Mouse (Mus musculus) hindbrain, postnatal 0 days (tissue): Measurements from ENCODE around the gene Ctsh. TPM values are rescaled to one million over a fixed set of nuclear protein-coding genes. Genes with fewer than 3 reads are reported as not detected.

Source experiments
- ATAC-seq: fragments of 200-750 bp; cut with Nextera tagmentation; 2 replicates; pipeline ENCODE4 v1.8.0; 2017; ENCODE audit warnings: mild to moderate bottlenecking, moderate TSS enrichment, moderate library complexity
- DNase-seq: peaks from one replicate; pipeline ENCODE4 v3.0.0-alpha.2; 2015; ENCODE audit warnings: low spot score
- H3K27ac ChIP-seq: fragments of 300-500 bp; sonication (generic); 2 replicates; pipeline ENCODE4 v1.5.1; 2014; ENCODE audit warnings: mild to moderate bottlenecking
- H3K27me3 ChIP-seq: fragments of 300-500 bp; sonication (generic); 2 replicates; pipeline ENCODE4 v1.6.1; 2014; ENCODE audit warnings: low read length, mixed read lengths; ENCODE audit not compliant: insufficient read depth
- H3K36me3 ChIP-seq: fragments of 300-500 bp; sonication (generic); 2 replicates; pipeline ENCODE4 v1.6.1; 2014; ENCODE audit warnings: low read length, mixed read lengths; ENCODE audit not compliant: insufficient read depth
- H3K4me1 ChIP-seq: fragments of 300-500 bp; sonication (generic); 2 replicates; pipeline ENCODE4 v1.6.1; 2014; ENCODE audit warnings: antibody characterized with exemption, low read length, mixed read lengths; ENCODE audit not compliant: insufficient read depth
- H3K4me2 ChIP-seq: fragments of 300-500 bp; sonication (generic); 2 replicates; pipeline ENCODE4 v1.6.1; 2014; ENCODE audit warnings: low read depth, mild to moderate bottlenecking, low read length, moderate library complexity, mixed read lengths
- H3K4me3 ChIP-seq: fragments of 300-500 bp; sonication (generic); 2 replicates; pipeline ENCODE4 v1.5.1; 2014; ENCODE audit warnings: low read length
- H3K9ac ChIP-seq: fragments of 300-500 bp; sonication (generic); replicated peaks from 2 replicates; pipeline ENCODE4 v1.6.1; 2014; ENCODE audit warnings: mild to moderate bottlenecking, low read length, moderate library complexity, mixed read lengths
- H3K9me3 ChIP-seq: fragments of 300-500 bp; sonication (generic); 2 replicates; pipeline ENCODE4 v1.6.1; 2016; ENCODE audit warnings: low read length, mixed read lengths
- CTCF ChIP-seq: IDR thresholded peaks from 2 replicates; pipeline ENCODE4 v1.5.1; 2016; ENCODE audit warnings: antibody characterized with exemption, control low read depth, low read depth
- WGBS: fragments of 180-500 bp; shearing (Covaris S2); extraction: QIAGEN DNeasy Blood & Tissue Kit; methylation state at CpG from one replicate; pipeline ENCODE4 v1.1.7; 2014; 5-methylcytosine and 5-hydroxymethylcytosine counted together
- polyA plus RNA-seq: library from polyadenylated mRNA; unstranded; fragments of >200 nt; fragmentation: Nextera tagmentation; extraction: Ambion mirVana; gene quantifications from 2 replicates; pipeline ENCODE4 v1.2.1, GENCODE M21; 2015
- total RNA-seq: library from RNA; depleted of rRNA; stranded (reverse); fragments of >200 nt; gene quantifications from 2 replicates; pipeline ENCODE4 v1.2.3, GENCODE M21; 2014; rRNA removed

Gene Ctsh
- total RNA-seq (31.5 and 36.2 TPM in 2 replicates), polyA plus RNA-seq (36.4 and 45.0 TPM in 2 replicates)

- H3K36me3 ChIP-seq: no peaks in the 10 kb centered on the region
- H3K4me2 ChIP-seq: peak within 1 kb of the TSS; percentile 67
- TF ChIP-seq CTCF: no peak
- H3K9me3 ChIP-seq: no peaks in the 10 kb centered on the region
- no peaks in the 10 kb centered on the region for H3K4me1 ChIP-seq
- no peak within 1 kb of the TSS; the same call in 1 of the 2 replicates for H3K27ac ChIP-seq
- peak within 1 kb of the TSS; percentile 39 for H3K4me3 ChIP-seq
- WGBS: 81% methylated on average over 2 of the region's 2 CpGs
- 0 out of 2 replicates have a peak within 1 kb of the TSS, but pooled peaks have one; percentile 40 for H3K9ac ChIP-seq
- DNase-seq (no peak), ATAC-seq (0 out of 2 replicates have a peak, but pooled peaks have one; percentile 11)
- no peaks in the 10 kb centered on the region for H3K27me3 ChIP-seq
Measured at GRCm38 (mm10) chr9:90053852-90054251, at the start of gene Ctsh. Gene Ctsh (plus strand): TSS chr9:90054152.

DNA sequence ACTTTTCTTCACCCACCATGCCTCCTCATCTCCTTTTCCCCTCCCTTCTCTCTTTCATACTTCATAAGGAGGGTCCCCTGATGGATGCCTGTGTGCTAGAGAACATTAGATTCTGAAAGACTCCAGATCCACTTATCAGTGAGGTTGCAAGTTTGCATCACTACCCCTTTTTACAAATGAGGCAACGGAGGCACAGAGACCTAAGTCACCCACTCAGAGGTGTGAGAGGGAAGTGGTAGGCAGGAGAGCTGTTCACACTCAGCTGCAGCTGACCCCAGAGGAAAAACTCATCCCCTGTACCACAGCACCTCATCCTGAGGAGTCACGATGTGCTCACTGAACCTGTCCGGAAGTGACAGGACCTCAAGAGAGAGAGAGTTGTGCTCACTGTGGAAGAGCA, 47.5 kb upstream of the Ctsh start:
- no peaks in the 10 kb centered on the region for H3K36me3 ChIP-seq
- H3K4me1 ChIP-seq: no peaks in the 10 kb centered on the region
- TF ChIP-seq CTCF: no peak
- H3K4me3 ChIP-seq: no peak overlapping the region
- H3K27me3 ChIP-seq: no peaks in the 10 kb centered on the region
- DNase-seq: no peak
- no peak overlapping the region for H3K9ac ChIP-seq
- no peaks in the 10 kb centered on the region for H3K9me3 ChIP-seq
- no peak overlapping the region for H3K27ac ChIP-seq
- no peak overlapping the region for H3K4me2 ChIP-seq
- no peak for ATAC-seq
- WGBS: 97% methylated on average over 3 of the region's 3 CpGs

- H3K4me1 ChIP-seq: no peaks in the 10 kb centered on the region
- ATAC-seq (no peak), DNase-seq (no peak)
- H3K27ac ChIP-seq: no peak overlapping the region
- H3K4me3 ChIP-seq: no peak overlapping the region
- no peak for TF ChIP-seq CTCF
- H3K9ac ChIP-seq: no peak overlapping the region
- 16% methylated on average over 2 of the region's 2 CpGs for WGBS
- no peaks in the 10 kb centered on the region for H3K27me3 ChIP-seq
- H3K36me3 ChIP-seq: no peaks in the 10 kb centered on the region
- no peaks in the 10 kb centered on the region for H3K9me3 ChIP-seq
- no peak overlapping the region for H3K4me2 ChIP-seq
Measured at GRCm38 (mm10) chr9:90007094-90007493, 46.9 kb upstream of the Ctsh start.

GRCm38 (mm10) chr9:90008138-90008537, 45.8 kb upstream of the Ctsh start:
- Histone ChIP-seq H3K4me3 (no peak overlapping the region), H3K4me2 (no peak overlapping the region), H3K9me3 (no peaks in the 10 kb centered on the region), H3K27me3 (no peaks in the 10 kb centered on the region), H3K27ac (no peak overlapping the region), H3K4me1 (no peaks in the 10 kb centered on the region), H3K9ac (no peak overlapping the region), H3K36me3 (no peaks in the 10 kb centered on the region)
- no peak for DNase-seq
- TF ChIP-seq CTCF: no peak
- 85% methylated on average over 6 of the region's 6 CpGs for WGBS
- no peak for ATAC-seq

- Histone ChIP-seq H3K4me1 (no peaks in the 10 kb centered on the region), H3K9ac (no peak overlapping the region), H3K9me3 (no peaks in the 10 kb centered on the region), H3K4me3 (no peak overlapping the region), H3K4me2 (no peak overlapping the region), H3K36me3 (no peaks in the 10 kb centered on the region), H3K27me3 (no peaks in the 10 kb centered on the region), H3K27ac (no peak overlapping the region)
- 66% methylated on average over 2 of the region's 2 CpGs for WGBS
- TF ChIP-seq CTCF: no peak
- DNase-seq: no peak
- ATAC-seq: no peak
Measured at GRCm38 (mm10) chr9:90011849-90012248, 42.1 kb upstream of the Ctsh start.

GRCm38 (mm10) chr9:90014649-90015048, 39.3 kb upstream of the Ctsh start:
- Histone ChIP-seq H3K27me3 (no peaks in the 10 kb centered on the region), H3K36me3 (no peaks in the 10 kb centered on the region), H3K9me3 (no peaks in the 10 kb centered on the region), H3K9ac (no peak overlapping the region), H3K4me1 (no peaks in the 10 kb centered on the region), H3K27ac (no peak overlapping the region), H3K4me3 (no peak overlapping the region), H3K4me2 (no peak overlapping the region)
- DNase-seq (no peak), ATAC-seq (no peak)
- TF ChIP-seq CTCF: no peak
- WGBS: 87% methylated on average over 3 of the region's 3 CpGs

DNA sequence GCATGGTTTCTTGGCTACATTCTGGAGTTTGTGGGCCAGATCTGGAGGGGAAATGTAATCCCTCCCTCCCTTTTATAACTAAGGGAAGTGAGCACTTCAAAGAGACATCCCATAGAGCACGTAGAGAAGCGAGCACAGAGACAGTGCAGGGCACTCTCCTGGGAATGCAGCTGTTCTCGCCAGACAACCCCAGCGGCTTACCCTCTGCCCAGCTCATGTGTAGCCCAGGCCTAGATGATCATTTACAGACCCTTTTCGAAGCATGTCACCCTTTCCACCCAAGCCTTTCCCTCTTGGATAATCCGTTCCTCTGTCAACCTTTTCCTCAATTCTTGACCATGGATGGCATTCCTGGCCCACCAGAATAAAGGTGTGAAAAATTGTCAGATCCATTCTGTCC, 37.7 kb upstream of the Ctsh start:
- no peak for DNase-seq
- no peak for ATAC-seq
- no peak overlapping the region for H3K9ac ChIP-seq
- no peak overlapping the region for H3K27ac ChIP-seq
- H3K4me2 ChIP-seq: no peak overlapping the region
- no peaks in the 10 kb centered on the region for H3K36me3 ChIP-seq
- no peak overlapping the region for H3K4me3 ChIP-seq
- TF ChIP-seq CTCF: no peak
- H3K9me3 ChIP-seq: no peaks in the 10 kb centered on the region
- no peaks in the 10 kb centered on the region for H3K4me1 ChIP-seq
- WGBS: 81% methylated on average over 6 of the region's 6 CpGs
- no peaks in the 10 kb centered on the region for H3K27me3 ChIP-seq
